Mouse (Mus musculus) hindbrain, embryonic 15.5 days (tissue): ENCODE results near the gene Olfr1234. TPM values are rescaled to one million over a fixed set of nuclear protein-coding genes. Genes with fewer than 3 reads are reported as not detected.

ENCODE experiments used
- ATAC-seq: fragments of 200-750 bp; cut with Nextera tagmentation; 2 replicates; pipeline ENCODE4 v1.8.0; 2017; ENCODE audit warnings: low read depth, moderate number of reproducible peaks, moderate TSS enrichment; ENCODE audit not compliant: low FRiP score
- H3K27ac ChIP-seq: fragments of 300-500 bp; sonication (generic); replicated peaks from 2 replicates; pipeline ENCODE4 v1.5.1; 2015; ENCODE audit warnings: mild to moderate bottlenecking, inconsistent platforms
- H3K27me3 ChIP-seq: fragments of 300-500 bp; sonication (generic); 2 replicates; pipeline ENCODE4 v1.6.1; 2015; ENCODE audit warnings: control low read depth, inconsistent platforms
- H3K36me3 ChIP-seq: fragments of 300-500 bp; sonication (generic); 2 replicates; pipeline ENCODE4 v1.6.1; 2015; ENCODE audit warnings: control low read depth, inconsistent platforms
- H3K4me1 ChIP-seq: fragments of 300-500 bp; sonication (generic); replicated peaks from 2 replicates; pipeline ENCODE4 v1.6.1; 2015; ENCODE audit warnings: control low read depth, inconsistent platforms
- H3K4me2 ChIP-seq: fragments of 300-500 bp; sonication (generic); 2 replicates; pipeline ENCODE4 v1.6.1; 2015; ENCODE audit warnings: moderate library complexity, mild to moderate bottlenecking, inconsistent platforms
- H3K4me3 ChIP-seq: fragments of 300-500 bp; sonication (generic); 2 replicates; pipeline ENCODE4 v1.5.1; 2015; ENCODE audit warnings: mild to moderate bottlenecking, inconsistent platforms
- H3K9ac ChIP-seq: fragments of 300-500 bp; sonication (generic); 2 replicates; pipeline ENCODE4 v1.6.1; 2015; ENCODE audit warnings: inconsistent platforms
- H3K9me3 ChIP-seq: fragments of 300-500 bp; sonication (generic); 2 replicates; pipeline ENCODE4 v1.6.1; 2016; ENCODE audit warnings: control low read depth, inconsistent platforms
- WGBS: fragments of 180-500 bp; shearing (Covaris S2); methylation state at CpG from one replicate; pipeline ENCODE4 v1.1.7; 2015; 5-methylcytosine and 5-hydroxymethylcytosine counted together
- polyA plus RNA-seq: library from polyadenylated mRNA; unstranded; fragments of >200 nt; fragmentation: Nextera tagmentation; extraction: Ambion mirVana; gene quantifications from 2 replicates; pipeline ENCODE4 v1.2.1, GENCODE M21; 2015

Gene Olfr1234
- not detected in 2 replicates for polyA plus RNA-seq

GRCm38 (mm10) chr2:89364765-89365164, at the start of gene Olfr1234:
Gene Olfr1234 (minus strand): TSS chr2:89364865.
- no peak for ATAC-seq
- Histone ChIP-seq H3K4me2 (no peak within 1 kb of the TSS), H3K27ac (no peak within 1 kb of the TSS), H3K9ac (no peak within 1 kb of the TSS), H3K4me3 (no peak within 1 kb of the TSS), H3K36me3 (no peaks in the 10 kb centered on the region), H3K4me1 (no peaks in the 10 kb centered on the region), H3K27me3 (no peaks in the 10 kb centered on the region), H3K9me3 (no peaks in the 10 kb centered on the region)
- WGBS, result 89% methylated on average over 4 of the region's 4 CpGs

- Histone ChIP-seq H3K27ac (no peak within 1 kb of the TSS), H3K36me3 (no peaks in the 10 kb centered on the region), H3K4me1 (no peaks in the 10 kb centered on the region), H3K9ac (no peak within 1 kb of the TSS), H3K9me3 (no peaks in the 10 kb centered on the region), H3K4me2 (no peak within 1 kb of the TSS), H3K4me3 (no peak within 1 kb of the TSS), H3K27me3 (no peaks in the 10 kb centered on the region)
- WGBS, result 90% methylated on average over 2 of the region's 2 CpGs
- ATAC-seq, result no peak
These were observed 44.9 kb upstream of the Olfr1234 start, which contains the start of gene Olfr1238 for GRCm38 (mm10) chr2:89409576-89409975. Gene Olfr1238 (minus strand): TSS chr2:89409676.

- Histone ChIP-seq H3K27ac (no peak overlapping the region), H3K9ac (no peak overlapping the region), H3K4me3 (no peak overlapping the region), H3K9me3 (no peaks in the 10 kb centered on the region), H3K27me3 (no peaks in the 10 kb centered on the region), H3K4me1 (no peaks in the 10 kb centered on the region), H3K36me3 (no peaks in the 10 kb centered on the region), H3K4me2 (no peak overlapping the region)
- ATAC-seq, result no peak
- WGBS, result 90% methylated on average over 1 of the region's 1 CpGs
These were observed 36.2 kb upstream of the Olfr1234 start for GRCm38 (mm10) chr2:89400882-89401281.

- no peaks in the 10 kb centered on the region for H3K27me3 ChIP-seq
- H3K4me2 ChIP-seq, result no peak within 1 kb of the TSS
- no peaks in the 10 kb centered on the region for H3K4me1 ChIP-seq
- no peak within 1 kb of the TSS for H3K27ac ChIP-seq
- no peaks in the 10 kb centered on the region for H3K36me3 ChIP-seq
- H3K9me3 ChIP-seq, result no peaks in the 10 kb centered on the region
- H3K9ac ChIP-seq, result no peak within 1 kb of the TSS
- H3K4me3 ChIP-seq, result no peak within 1 kb of the TSS
- no peak for ATAC-seq
These were observed 22.4 kb downstream of the Olfr1234 start, which contains the start of gene Olfr1233 for GRCm38 (mm10) chr2:89342298-89342697. Gene Olfr1233 (minus strand): TSS chr2:89342398.

DNA sequence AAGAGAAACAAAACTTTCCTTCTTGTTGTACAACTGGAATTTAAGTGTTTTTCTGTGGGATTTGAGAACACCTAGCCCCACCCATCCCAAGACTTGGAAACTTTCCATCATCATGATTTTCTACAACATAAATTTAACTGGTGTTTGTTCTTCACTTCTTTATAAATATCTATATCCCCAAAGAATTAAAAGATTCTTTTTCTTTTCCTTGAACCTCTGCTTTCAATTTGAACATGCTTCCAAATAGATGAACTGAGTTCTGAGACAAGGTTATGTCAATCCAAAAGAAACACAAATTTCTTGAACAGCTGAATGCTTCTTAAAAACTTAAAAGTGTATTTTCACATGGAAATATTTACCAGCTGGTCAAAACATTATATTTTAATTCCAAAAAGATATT, 35.1 kb downstream of the Olfr1234 start, which contains the start of gene Olfr1232:
Gene Olfr1232, minus strand, starts transcription at position 101 of the 400 bp plus-strand sequence.
- ATAC-seq, result no peak
- Histone ChIP-seq H3K4me2 (no peak within 1 kb of the TSS), H3K4me1 (no peaks in the 10 kb centered on the region), H3K4me3 (no peak within 1 kb of the TSS), H3K9ac (no peak within 1 kb of the TSS), H3K27ac (no peak within 1 kb of the TSS), H3K9me3 (no peaks in the 10 kb centered on the region), H3K36me3 (no peaks in the 10 kb centered on the region), H3K27me3 (no peaks in the 10 kb centered on the region)

Other genes starting within 250 kb of the Olfr1234 start
- not detected in 2 replicates for gene Olfr1221, start 247.6 kb downstream of the Olfr1234 start, polyA plus RNA-seq
- not detected in 2 replicates for gene Olfr1222, start 231.8 kb downstream of the Olfr1234 start, polyA plus RNA-seq
- gene Olfr1223, start 213.3 kb downstream of the Olfr1234 start, polyA plus RNA-seq, result not detected in 2 replicates
- gene Olfr1224-ps1, start 200.8 kb downstream of the Olfr1234 start, polyA plus RNA-seq, result not detected in 2 replicates
- gene Olfr1225, start 190.2 kb downstream of the Olfr1234 start, polyA plus RNA-seq, result not detected in 2 replicates
- gene Olfr1226, start 164.8 kb downstream of the Olfr1234 start, polyA plus RNA-seq, result not detected in 2 replicates
- gene Olfr1228, start 110.8 kb downstream of the Olfr1234 start, polyA plus RNA-seq, result not detected in 2 replicates
- not detected in 2 replicates for gene Olfr1229, start 76.9 kb downstream of the Olfr1234 start, polyA plus RNA-seq
- not detected in 2 replicates for gene Olfr1230, start 67.6 kb downstream of the Olfr1234 start, polyA plus RNA-seq
- not detected in 2 replicates for gene Olfr1231, start 57.8 kb downstream of the Olfr1234 start, polyA plus RNA-seq
- not detected in 2 replicates for gene Olfr1232, start 35.2 kb downstream of the Olfr1234 start, polyA plus RNA-seq
- gene Olfr1233, start 22.5 kb downstream of the Olfr1234 start, polyA plus RNA-seq, result not detected in 2 replicates
- gene Olfr1238, start 44.8 kb upstream of the Olfr1234 start, polyA plus RNA-seq, result not detected in 2 replicates
- not detected in 2 replicates for gene Olfr1239, start 55.5 kb upstream of the Olfr1234 start, polyA plus RNA-seq
- gene Olfr1240, start 78.1 kb upstream of the Olfr1234 start, polyA plus RNA-seq, result not detected in 2 replicates
- not detected in 2 replicates for gene Olfr1241, start 122.3 kb upstream of the Olfr1234 start, polyA plus RNA-seq
- not detected in 2 replicates for gene Olfr1242, start 133.5 kb upstream of the Olfr1234 start, polyA plus RNA-seq
- gene Olfr1243, start 166.6 kb upstream of the Olfr1234 start, polyA plus RNA-seq, result not detected in 2 replicates
- gene Olfr1245, start 213.6 kb upstream of the Olfr1234 start, polyA plus RNA-seq, result not detected in 2 replicates
- gene Olfr1246, start 228.3 kb upstream of the Olfr1234 start, polyA plus RNA-seq, result not detected in 2 replicates
- not detected in 2 replicates for gene Olfr1247, start 249.3 kb upstream of the Olfr1234 start, polyA plus RNA-seq